Mouse (Mus musculus): ENCODE data around the gene Eya2. TPM values are rescaled to one million over a fixed set of nuclear protein-coding genes. Genes with fewer than 3 reads are reported as not detected.

Eya2 gene
- polyA plus RNA-seq, 1 experiment from 2014 or later = 4.2 TPM

DNA sequence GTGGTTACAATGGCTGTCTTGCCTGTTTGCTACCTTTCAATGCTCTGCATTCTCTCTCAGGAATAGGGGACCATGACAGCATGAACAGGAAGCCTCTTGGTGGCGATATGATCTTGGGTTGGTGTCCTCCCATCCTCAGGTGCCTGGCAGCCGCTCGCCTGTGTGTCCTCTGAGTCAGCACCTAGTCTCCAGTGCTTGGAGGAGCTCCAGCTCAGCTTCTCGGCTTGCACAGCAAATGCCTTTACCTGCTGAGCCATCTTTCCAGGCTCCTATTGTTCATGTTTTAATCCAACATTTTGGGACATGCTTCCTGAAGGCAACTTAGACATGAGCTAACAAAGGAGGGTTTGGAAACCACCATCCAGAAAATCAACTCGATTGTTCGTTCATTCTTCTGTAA is 33.1 kb downstream of the Eya2 start:
- no peak for DNase-seq (ENCODE audit: low spot score)
- Histone ChIP-seq H3K9ac (ENCODE audit: low read length) (no peak overlapping the region), H3K36me3 (ENCODE audit: control insufficient read depth, insufficient read depth, low read length) (no peaks in the 10 kb centered on the region), H3K4me3 (ENCODE audit: low read depth, low read length) (no peak overlapping the region), H3K4me1 (ENCODE audit: control insufficient read depth, insufficient read depth, low read length) (no peaks in the 10 kb centered on the region), H3K4me2 (ENCODE audit: low read length) (no peak overlapping the region), H3K27me3 (replicated peaks; ENCODE audit: control insufficient read depth, insufficient read depth, low read length) (no peaks in the 10 kb centered on the region), H3K27ac (ENCODE audit: low read depth, low read length) (no peak overlapping the region), H3K9me3 (replicated peaks; ENCODE audit: control insufficient read depth, low read length) (no peaks in the 10 kb centered on the region)
- no peak for ATAC-seq
- 61% methylated on average over 6 of the region's 6 CpGs for WGBS

DNA sequence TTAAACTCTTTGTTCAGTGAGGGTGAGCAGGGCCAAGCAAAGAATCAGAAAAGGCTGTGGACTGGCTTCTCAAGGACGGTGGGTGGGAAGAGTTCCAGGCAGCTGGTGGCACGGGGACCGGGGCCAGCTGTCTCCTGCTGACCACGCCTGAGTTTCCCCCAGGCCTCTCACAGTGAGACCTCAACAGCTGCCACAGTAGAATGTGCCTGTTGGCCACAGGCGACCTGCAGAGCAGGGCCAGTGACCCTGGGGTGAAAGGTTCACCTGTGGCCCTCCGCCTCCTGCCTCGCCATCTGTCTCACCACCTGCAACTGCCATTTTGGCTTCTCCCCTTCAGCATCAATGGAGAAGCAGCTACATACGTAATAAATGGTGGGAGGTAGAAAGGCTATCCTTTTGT is 35.1 kb downstream of the Eya2 start:
- H3K36me3 ChIP-seq (ENCODE audit: control insufficient read depth, insufficient read depth, low read length) = no peaks in the 10 kb centered on the region
- DNase-seq (ENCODE audit: low spot score) = no peak
- peaks cover 2% of the 10 kb centered on the region; the same call in 1 of the 2 replicates for H3K4me1 ChIP-seq (ENCODE audit: control insufficient read depth, insufficient read depth, low read length)
- H3K9me3 ChIP-seq (replicated peaks; ENCODE audit: control insufficient read depth, low read length) = no peaks in the 10 kb centered on the region
- H3K4me2 ChIP-seq (ENCODE audit: low read length) = no peak overlapping the region
- no peak overlapping the region for H3K4me3 ChIP-seq (ENCODE audit: low read depth, low read length)
- no peak overlapping the region for H3K27ac ChIP-seq (ENCODE audit: low read depth, low read length)
- WGBS = 53% methylated on average over 8 of the region's 8 CpGs
- no peak for ATAC-seq
- H3K9ac ChIP-seq (ENCODE audit: low read length) = no peak overlapping the region
- H3K27me3 ChIP-seq (replicated peaks; ENCODE audit: control insufficient read depth, insufficient read depth, low read length) = no peaks in the 10 kb centered on the region

DNA sequence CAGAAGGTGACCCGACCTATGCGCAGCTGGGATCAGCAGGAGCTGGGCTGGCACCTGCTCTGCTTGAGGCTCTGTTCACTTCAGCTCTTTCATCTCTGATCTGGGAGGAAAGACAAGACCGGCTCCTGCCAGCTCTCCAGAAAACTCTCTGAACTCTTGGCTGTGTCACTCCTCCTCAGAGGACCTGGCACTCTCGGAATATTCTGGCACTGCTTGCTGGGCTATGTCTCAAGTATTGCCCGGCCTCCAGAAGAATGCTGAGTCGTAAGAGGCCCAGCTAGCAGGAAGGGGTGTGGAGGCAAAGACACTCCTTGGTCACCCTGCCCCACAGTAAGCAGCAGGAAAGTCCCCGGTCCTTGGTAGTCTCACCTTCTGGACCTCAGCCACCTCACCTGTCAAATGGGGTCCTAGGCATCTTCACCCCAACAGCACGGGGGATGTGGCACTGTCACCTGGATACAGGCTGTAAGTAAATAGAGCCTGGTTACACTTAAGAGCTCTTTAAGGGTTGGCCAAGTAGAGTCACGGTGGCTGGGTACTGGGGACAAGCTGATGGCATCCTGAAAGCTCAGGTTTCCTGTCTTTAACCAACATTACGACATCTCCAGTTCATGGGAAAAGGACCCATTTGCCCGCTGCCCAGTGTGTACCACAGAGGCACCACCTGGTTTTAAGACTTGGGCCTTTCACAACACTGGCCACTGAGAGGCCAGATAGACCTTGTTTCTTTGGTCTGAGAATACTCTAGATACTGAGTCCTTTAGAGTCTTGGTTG is 38.4 kb downstream of the Eya2 start:
- no peak overlapping the region for H3K4me2 ChIP-seq (ENCODE audit: low read length)
- peaks cover 2% of the 10 kb centered on the region; the same call in 1 of the 2 replicates for H3K4me1 ChIP-seq (ENCODE audit: control insufficient read depth, insufficient read depth, low read length)
- WGBS = 85% methylated on average over 11 of the region's 11 CpGs
- DNase-seq (ENCODE audit: low spot score) (no peak), ATAC-seq (no peak)
- H3K27me3 ChIP-seq (replicated peaks; ENCODE audit: control insufficient read depth, insufficient read depth, low read length) = no peaks in the 10 kb centered on the region
- no peak overlapping the region for H3K9ac ChIP-seq (ENCODE audit: low read length)
- no peak overlapping the region for H3K27ac ChIP-seq (ENCODE audit: low read depth, low read length)
- H3K4me3 ChIP-seq (ENCODE audit: low read depth, low read length) = no peak overlapping the region
- no peaks in the 10 kb centered on the region for H3K9me3 ChIP-seq (replicated peaks; ENCODE audit: control insufficient read depth, low read length)
- no peaks in the 10 kb centered on the region for H3K36me3 ChIP-seq (ENCODE audit: control insufficient read depth, insufficient read depth, low read length)

DNA sequence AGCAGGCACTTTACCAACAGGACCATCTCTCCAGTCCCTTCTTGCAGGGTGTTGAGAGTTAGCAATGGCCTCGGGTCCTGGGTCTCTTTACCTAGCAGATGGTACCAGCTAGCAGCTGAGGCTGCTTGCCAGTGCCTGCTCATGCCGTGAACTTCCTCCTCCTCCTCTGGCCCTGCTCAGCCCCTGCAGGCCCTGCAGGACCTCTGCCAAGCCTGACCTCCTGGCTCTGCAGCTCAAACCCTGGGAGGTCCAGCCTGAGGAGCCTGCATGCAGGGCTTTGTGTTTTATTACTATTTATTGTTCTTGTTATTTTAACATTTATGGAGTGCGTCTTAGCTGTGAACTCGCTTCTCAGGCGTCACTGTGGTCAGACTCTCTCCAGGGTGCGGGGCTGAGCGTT is 39.6 kb downstream of the Eya2 start:
- Histone ChIP-seq H3K27ac (ENCODE audit: low read depth, low read length) (no peak overlapping the region), H3K9me3 (replicated peaks; ENCODE audit: control insufficient read depth, low read length) (no peaks in the 10 kb centered on the region), H3K27me3 (replicated peaks; ENCODE audit: control insufficient read depth, insufficient read depth, low read length) (no peaks in the 10 kb centered on the region), H3K4me2 (ENCODE audit: low read length) (no peak overlapping the region), H3K4me3 (ENCODE audit: low read depth, low read length) (no peak overlapping the region), H3K4me1 (ENCODE audit: control insufficient read depth, insufficient read depth, low read length) (peaks cover 2% of the 10 kb centered on the region; the same call in 1 of the 2 replicates), H3K36me3 (ENCODE audit: control insufficient read depth, insufficient read depth, low read length) (no peaks in the 10 kb centered on the region), H3K9ac (ENCODE audit: low read length) (no peak overlapping the region)
- 67% methylated on average over 7 of the region's 7 CpGs for WGBS
- DNase-seq (ENCODE audit: low spot score) (no peak), ATAC-seq (no peak)

DNA sequence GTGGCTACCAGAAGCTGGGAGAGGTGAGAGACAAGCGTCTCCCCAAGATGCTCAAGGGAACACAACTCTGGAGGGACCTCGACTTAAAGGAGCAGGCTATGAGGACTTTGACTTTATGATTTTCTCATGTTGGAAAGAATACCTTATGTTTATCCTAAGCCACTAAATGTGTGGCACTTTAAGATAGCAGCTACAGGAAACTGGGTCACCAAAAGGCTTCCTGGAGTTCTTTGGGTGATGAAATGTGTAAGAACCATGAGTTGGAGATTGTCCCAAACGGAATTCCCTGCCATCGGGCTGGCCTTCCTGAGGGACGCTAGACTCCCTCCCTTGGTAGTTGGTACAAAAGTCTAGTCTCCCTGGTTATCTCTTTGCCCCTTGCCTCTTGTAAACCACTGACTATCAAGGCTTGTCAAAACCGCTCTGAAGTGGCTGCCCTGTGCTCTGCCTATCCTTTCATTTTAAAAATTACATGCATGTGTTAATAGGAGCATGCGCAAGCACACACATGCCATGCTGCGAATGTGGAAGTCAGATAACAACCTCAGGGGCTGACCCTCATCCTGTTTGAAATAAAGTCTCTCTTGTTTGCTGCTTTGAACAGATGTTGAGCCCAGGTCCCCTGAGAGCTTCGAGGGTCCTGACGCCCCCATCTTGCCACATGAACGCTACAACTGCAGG is 44.4 kb downstream of the Eya2 start:
- H3K9me3 ChIP-seq (replicated peaks; ENCODE audit: control insufficient read depth, low read length) = no peaks in the 10 kb centered on the region
- peaks cover 11% of the 10 kb centered on the region for H3K4me1 ChIP-seq (ENCODE audit: control insufficient read depth, insufficient read depth, low read length)
- no peak overlapping the region for H3K9ac ChIP-seq (ENCODE audit: low read length)
- no peak for ATAC-seq
- H3K4me2 ChIP-seq (ENCODE audit: low read length) = no peak overlapping the region
- no peak overlapping the region for H3K4me3 ChIP-seq (ENCODE audit: low read depth, low read length)
- no peak for DNase-seq (ENCODE audit: low spot score)
- H3K27ac ChIP-seq (ENCODE audit: low read depth, low read length) = no peak overlapping the region
- WGBS = 87% methylated on average over 11 of the region's 11 CpGs
- no peaks in the 10 kb centered on the region for H3K36me3 ChIP-seq (ENCODE audit: control insufficient read depth, insufficient read depth, low read length)
- no peaks in the 10 kb centered on the region for H3K27me3 ChIP-seq (replicated peaks; ENCODE audit: control insufficient read depth, insufficient read depth, low read length)

DNA sequence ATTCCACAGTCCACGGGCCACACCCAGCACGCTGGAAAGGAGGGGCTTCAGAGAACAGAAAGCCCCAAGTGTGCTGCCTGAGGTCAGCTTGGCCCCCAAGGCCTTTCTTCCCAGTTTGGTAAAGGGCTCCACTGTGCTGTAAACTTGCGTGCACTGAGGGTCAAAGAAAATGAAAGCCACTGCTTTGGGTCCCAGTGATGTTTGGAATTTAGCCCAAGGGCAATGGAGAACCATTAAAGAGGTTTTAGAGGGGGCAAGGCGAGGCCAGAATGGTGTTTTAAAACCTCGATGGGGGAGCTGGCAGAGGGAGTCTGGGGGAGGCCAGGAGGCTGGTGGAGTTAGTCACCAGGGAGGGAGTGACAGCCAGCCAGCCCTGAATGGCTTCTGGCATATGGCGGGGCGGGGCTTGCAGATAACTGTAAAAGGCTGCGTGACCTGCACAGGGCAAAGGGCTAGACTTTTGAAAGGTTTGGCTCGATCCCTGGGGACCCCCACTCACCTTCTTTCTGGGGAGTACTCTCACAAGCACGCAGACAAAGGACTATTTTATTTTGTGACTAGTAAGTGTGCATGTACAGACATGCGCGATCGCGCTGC is 47.2 kb downstream of the Eya2 start:
- DNase-seq (ENCODE audit: low spot score) = peak; percentile 46
- WGBS = 56% methylated on average over 14 of the region's 14 CpGs
- no peaks in the 10 kb centered on the region for H3K27me3 ChIP-seq (replicated peaks; ENCODE audit: control insufficient read depth, insufficient read depth, low read length)
- H3K4me2 ChIP-seq (ENCODE audit: low read length) = no peak overlapping the region
- no peak overlapping the region for H3K9ac ChIP-seq (ENCODE audit: low read length)
- H3K36me3 ChIP-seq (ENCODE audit: control insufficient read depth, insufficient read depth, low read length) = no peaks in the 10 kb centered on the region
- ATAC-seq = peak; percentile 29; the same call in 1 of the 2 replicates
- H3K9me3 ChIP-seq (replicated peaks; ENCODE audit: control insufficient read depth, low read length) = no peaks in the 10 kb centered on the region
- peak overlapping the region; percentile 15; the same call in 1 of the 2 replicates for H3K27ac ChIP-seq (ENCODE audit: low read depth, low read length)
- peaks cover 9% of the 10 kb centered on the region for H3K4me1 ChIP-seq (ENCODE audit: control insufficient read depth, insufficient read depth, low read length)
- no peak overlapping the region for H3K4me3 ChIP-seq (ENCODE audit: low read depth, low read length)

DNA sequence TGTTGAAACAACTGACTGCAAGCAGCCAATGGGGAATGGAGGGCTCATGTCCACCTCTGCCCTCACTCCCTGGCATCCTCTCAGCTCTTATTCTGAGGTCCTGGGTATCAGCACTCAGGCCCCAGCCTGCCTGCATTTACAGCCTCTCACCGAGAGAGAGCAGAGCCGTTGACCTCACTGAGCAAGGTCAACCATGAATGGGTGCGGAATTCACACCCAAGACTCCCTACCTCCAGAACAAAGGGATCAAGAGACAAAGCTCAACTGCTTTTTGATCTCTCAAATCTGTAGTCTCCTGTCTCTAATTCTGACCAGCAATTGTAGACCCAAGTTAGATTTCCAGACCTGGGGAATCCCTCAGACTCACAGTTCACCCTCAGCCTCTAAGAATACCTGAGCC is 48.8 kb downstream of the Eya2 start:
- no peaks in the 10 kb centered on the region for H3K27me3 ChIP-seq (replicated peaks; ENCODE audit: control insufficient read depth, insufficient read depth, low read length)
- no peak overlapping the region for H3K9ac ChIP-seq (ENCODE audit: low read length)
- no peak for ATAC-seq
- H3K4me1 ChIP-seq (ENCODE audit: control insufficient read depth, insufficient read depth, low read length) = peaks cover 9% of the 10 kb centered on the region
- no peaks in the 10 kb centered on the region for H3K9me3 ChIP-seq (replicated peaks; ENCODE audit: control insufficient read depth, low read length)
- H3K4me2 ChIP-seq (ENCODE audit: low read length) = no peak overlapping the region
- H3K4me3 ChIP-seq (ENCODE audit: low read depth, low read length) = no peak overlapping the region
- 63% methylated on average over 3 of the region's 3 CpGs for WGBS
- H3K27ac ChIP-seq (ENCODE audit: low read depth, low read length) = no peak overlapping the region
- H3K36me3 ChIP-seq (ENCODE audit: control insufficient read depth, insufficient read depth, low read length) = no peaks in the 10 kb centered on the region
- DNase-seq (ENCODE audit: low spot score) = no peak

DNA sequence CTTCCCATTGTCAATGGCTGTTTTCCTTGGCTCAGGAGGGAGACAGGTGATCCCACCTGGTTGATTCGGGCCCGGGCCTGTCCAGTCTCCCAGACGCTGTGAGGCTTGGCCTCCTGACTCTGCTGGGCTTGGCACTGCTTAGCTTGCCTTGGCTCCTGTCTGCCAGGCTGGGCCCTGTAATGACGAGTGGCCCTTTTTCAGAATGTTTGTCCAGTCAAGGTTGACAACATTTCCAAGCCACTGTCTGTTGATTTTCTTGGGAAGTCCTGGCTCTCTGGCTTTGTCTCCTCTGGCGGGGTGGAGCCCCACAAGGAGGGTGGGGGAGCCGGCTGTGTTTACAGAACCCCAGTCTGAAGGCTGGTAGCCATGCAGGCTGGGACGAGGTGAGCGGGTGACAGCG is 49.2 kb downstream of the Eya2 start:
- WGBS = 84% methylated on average over 9 of the region's 9 CpGs

DNA sequence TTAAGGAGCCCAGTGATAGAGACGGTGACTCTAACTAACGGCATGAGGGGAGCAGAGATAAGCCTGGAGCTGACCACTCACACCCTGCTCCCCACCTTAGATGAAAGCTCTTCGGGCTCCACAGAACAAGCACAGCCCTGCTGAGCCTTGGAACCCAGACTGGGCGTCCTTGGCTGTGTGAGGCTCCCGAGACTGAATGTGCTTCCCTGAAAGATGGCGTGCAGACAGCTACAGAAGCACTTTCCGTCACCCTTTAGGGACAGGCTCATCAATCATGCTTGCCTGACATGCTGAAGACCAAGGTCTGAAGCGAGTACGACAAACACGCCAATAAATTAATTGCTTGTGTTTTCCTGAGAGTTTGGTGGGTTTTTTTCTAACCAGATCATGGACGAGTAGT is 56.2 kb downstream of the Eya2 start:
- DNase-seq (ENCODE audit: low spot score) (no peak), ATAC-seq (no peak)
- H3K9ac ChIP-seq (ENCODE audit: low read length) = no peak overlapping the region
- no peak overlapping the region for H3K27ac ChIP-seq (ENCODE audit: low read depth, low read length)
- peaks cover 2% of the 10 kb centered on the region; the same call in 1 of the 2 replicates for H3K4me1 ChIP-seq (ENCODE audit: control insufficient read depth, insufficient read depth, low read length)
- H3K36me3 ChIP-seq (ENCODE audit: control insufficient read depth, insufficient read depth, low read length) = no peaks in the 10 kb centered on the region
- H3K4me2 ChIP-seq (ENCODE audit: low read length) = no peak overlapping the region
- H3K27me3 ChIP-seq (replicated peaks; ENCODE audit: control insufficient read depth, insufficient read depth, low read length) = no peaks in the 10 kb centered on the region
- no peaks in the 10 kb centered on the region for H3K9me3 ChIP-seq (replicated peaks; ENCODE audit: control insufficient read depth, low read length)
- H3K4me3 ChIP-seq (ENCODE audit: low read depth, low read length) = no peak overlapping the region
- 84% methylated on average over 11 of the region's 11 CpGs for WGBS

More for the DNA sequence above, 49.2 kb downstream of the Eya2 start:
- H3K27ac ChIP-seq (ENCODE audit: low read depth, low read length) = no peak overlapping the region
- H3K4me2 ChIP-seq (ENCODE audit: low read length) = no peak overlapping the region
- no peaks in the 10 kb centered on the region for H3K27me3 ChIP-seq (replicated peaks; ENCODE audit: control insufficient read depth, insufficient read depth, low read length)
- H3K4me1 ChIP-seq (ENCODE audit: control insufficient read depth, insufficient read depth, low read length) = peaks cover 9% of the 10 kb centered on the region
- no peak overlapping the region for H3K9ac ChIP-seq (ENCODE audit: low read length)
- ATAC-seq (no peak), DNase-seq (ENCODE audit: low spot score) (no peak)
- H3K9me3 ChIP-seq (replicated peaks; ENCODE audit: control insufficient read depth, low read length) = no peaks in the 10 kb centered on the region
- H3K36me3 ChIP-seq (ENCODE audit: control insufficient read depth, insufficient read depth, low read length) = no peaks in the 10 kb centered on the region
- H3K4me3 ChIP-seq (ENCODE audit: low read depth, low read length) = no peak overlapping the region
